Mouse (Mus musculus): ENCODE data around the gene Gm21915.

Gene Gm21915

DNA sequence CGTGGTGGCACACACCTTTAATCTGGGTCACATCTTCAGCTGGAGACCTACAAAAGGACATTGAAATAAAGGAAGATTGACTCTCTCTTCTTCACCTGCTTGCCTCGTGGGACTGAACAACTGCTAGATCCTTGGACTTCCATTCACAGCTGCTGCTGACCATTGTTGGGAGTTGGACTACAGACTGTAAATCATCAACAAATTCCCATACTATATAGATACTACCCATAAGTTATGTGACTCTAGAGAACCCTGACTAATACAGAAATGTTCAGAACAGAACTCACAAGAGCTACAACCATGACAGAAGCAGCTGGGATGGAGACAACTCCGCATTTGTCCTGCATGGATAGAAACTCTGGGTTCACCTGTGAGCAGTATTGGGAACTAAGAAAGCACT, at the start of gene Gm21915:
Gm21915 (plus strand) TSS at position 301 of the 400 bp plus-strand sequence.
- DNase-seq, result no peak

DNA sequence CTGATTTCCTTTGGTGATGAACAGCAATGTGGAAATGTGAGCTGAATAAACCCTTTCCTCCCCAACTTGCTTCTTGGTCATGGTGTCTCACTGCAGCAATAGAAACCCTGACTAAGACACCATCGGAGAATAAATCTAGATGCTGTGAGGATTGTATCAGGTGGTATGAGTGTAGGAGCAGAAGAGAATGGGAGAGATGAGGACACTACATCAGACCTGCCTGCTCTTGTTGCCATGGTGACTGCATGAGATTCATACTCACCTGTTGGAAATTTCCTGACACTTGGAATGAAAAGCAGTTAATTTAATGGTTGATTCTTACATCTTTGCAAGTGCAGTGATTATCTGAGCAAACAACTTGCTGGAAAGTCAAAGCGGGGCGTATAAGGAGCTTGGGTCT, 48.1 kb upstream of the Gm21915 start:
- no peak for DNase-seq

DNA sequence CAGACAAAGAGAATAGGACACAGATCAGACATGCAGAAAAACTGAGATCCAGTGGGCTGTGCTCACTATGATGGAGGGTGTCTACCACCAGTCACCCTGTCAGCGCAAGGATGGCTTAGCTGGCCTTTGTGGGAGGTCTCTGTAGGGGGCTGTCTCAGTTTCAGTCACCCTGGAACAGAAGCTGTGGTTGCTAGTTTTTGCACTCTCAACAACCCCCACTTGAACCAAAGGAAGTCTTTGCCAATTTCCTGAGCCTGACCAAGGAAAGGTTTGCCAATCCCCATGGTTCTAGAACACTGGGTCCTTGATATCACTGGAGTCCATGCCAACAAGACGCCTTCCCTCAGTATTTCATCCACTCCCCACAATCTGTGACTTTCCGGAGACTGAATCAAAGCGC, 47.6 kb upstream of the Gm21915 start:
- DNase-seq, result no peak

DNA sequence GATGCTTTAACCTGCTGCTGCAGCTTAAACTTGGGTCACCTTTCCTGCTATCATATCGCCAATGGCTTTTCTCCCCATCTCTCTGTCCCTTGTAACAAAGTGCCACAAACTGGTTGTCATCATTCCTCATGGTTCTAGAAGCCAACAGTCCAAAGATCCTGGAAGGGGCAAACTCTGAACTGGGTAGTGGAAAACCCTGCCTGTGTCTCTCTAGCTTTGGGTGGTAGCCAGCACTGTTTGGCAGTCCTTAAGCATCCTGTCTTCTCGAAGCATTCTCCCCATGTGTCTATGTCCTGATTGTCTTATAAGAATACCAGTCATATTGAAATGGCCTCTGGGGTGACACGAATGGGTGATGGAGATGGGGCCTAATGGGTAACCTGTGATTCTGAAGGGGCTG, 45.1 kb upstream of the Gm21915 start:
- no peak for DNase-seq

DNA sequence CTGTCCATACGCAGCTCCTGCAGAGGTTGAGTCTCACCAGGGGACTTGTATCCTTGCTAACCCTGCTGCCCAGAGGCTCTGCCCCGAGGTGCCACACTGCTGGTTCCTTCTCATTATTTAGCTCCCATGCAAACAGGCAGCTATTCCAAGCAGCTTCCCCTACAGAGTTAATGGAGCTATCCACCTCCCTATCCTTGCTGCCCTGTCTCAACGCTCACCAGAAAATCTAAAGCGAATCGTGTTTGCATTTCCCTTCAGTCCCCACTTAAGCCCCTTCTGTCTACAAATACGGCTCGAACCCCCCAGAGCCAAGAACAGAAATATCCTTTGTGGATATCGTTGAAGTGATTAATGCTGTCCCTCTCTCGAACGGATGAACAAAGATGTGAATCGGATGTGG, 43.8 kb upstream of the Gm21915 start:
- no peak for DNase-seq

DNA sequence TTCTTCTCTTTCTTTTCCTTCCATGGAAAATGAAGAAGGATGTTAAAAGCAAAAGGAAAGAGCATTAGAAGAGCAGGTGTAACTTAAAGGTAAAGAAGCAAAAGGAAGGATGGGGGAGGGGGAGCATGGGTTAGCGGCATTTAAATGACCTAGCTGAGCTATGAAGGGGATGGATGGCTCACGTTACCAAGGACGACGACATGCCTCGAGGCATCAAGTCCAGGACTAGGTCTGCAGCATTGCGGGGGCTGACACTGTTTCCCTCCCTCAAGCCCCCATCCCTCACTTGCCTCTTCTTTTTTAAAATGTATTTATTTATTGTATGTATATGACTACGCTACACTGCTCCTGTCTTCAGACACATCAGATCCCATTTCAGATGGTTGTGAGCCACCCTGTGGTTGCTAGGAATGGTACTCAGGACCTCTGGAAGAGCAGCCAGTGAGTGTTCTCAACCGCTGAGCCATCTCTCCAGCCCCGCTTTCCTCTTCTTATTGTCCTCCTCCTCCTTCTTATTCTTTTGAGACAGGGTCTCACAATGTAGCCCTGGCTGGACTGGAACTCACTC, 43.2 kb upstream of the Gm21915 start:
- DNase-seq, result no peak

DNA sequence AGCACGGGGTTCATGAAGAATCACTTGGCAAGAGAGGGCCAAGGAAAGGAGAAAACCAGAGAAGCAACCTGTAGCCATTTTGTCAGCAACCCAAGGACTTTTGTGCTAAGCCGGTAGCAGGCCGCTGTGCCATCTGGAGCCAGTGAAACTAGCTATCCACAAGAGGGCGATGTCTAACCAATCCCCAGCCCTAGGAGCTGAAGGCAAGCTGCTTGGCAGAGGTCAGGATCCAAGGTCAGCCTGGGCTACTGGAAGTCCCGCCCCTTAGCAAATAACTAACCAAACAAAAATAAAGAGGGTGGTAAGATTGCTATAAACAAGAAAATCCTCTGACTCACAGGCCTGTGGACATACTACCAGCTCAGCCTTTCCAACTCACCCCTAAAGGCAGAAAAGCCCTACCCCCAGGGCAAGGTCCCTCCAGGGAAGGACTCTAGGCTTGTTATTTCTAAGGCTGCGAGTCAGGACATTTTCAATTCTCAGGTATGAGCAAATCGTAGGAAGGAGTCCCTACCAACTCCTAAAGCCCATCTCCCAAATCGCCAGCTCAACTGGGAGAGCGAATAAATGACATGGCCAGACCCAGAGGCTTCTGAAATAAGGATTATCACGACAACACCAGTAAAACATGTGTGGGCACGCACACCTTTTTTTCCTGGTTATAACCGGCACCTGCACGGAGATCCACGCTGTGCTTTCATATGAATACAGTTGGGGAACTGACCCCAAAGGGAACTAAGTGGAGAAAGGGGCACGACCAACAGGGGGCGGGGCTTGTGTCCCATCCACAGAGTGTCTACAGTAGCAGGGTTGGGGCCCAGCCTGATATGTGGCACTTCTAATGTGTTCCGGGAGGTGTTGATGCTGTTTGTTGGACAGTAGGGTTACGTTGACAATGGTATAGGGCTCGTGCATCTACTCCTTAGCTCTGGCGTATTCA, 42.0 kb upstream of the Gm21915 start:
- DNase-seq, result peak; percentile 59

DNA sequence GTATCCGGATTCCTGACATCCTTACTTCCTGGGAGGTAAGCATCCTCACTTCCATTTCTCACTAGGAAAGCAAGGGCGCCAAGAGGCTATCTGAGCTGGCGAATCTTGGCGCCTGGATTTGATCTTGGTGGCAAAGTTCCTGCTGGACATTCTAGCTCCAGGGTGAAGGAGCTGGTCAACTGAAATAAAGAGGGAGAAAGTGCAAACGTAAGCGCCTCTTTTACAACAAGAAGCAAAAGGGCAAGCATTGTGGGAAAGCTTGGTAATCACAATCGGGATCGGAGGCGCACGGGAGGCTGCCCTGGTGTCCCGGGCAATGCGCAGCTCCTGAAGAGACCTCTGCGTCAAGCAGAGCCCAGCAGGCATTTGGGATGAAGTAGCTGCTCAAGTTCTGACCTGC, 41.0 kb upstream of the Gm21915 start:
- no peak for DNase-seq

DNA sequence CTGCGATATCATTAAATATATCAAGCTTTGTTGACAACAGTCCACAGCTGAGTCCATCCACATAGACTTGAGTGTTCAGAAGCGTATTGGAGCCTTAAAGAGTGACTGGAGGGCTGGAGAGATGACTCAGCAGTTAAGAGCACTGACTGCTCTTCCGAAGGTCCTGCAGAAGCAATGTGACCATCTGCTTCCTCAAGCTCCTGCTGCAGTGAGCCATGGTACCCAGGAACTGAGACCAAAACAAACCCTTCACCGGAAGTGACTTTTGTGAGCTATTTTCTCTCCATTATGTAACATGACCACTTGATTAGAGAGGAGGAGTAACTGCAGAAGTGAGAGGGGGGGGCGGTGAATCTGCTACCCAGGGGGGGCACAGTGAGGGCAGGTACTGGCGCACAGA, 39.3 kb upstream of the Gm21915 start:
- DNase-seq, result no peak

DNA sequence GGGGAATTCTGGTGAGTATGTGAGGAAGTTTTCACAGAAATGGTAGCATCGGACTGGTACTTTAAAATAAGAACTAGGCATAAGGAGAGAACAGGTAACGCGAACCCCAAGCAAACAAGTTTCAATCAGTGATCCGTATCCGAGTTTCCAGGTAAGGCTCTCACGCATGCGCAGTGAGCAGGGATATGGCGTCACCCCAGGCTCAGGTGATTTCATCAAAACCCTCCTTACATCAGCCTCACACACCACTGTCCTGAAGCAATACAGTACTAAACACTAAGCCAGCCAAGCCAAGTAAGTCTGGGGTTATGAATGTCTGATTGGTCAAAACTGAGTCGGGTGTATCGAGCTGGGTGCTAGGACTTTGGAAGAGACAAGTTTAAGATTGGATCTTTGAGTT, 38.9 kb upstream of the Gm21915 start:
- DNase-seq, result no peak

DNA sequence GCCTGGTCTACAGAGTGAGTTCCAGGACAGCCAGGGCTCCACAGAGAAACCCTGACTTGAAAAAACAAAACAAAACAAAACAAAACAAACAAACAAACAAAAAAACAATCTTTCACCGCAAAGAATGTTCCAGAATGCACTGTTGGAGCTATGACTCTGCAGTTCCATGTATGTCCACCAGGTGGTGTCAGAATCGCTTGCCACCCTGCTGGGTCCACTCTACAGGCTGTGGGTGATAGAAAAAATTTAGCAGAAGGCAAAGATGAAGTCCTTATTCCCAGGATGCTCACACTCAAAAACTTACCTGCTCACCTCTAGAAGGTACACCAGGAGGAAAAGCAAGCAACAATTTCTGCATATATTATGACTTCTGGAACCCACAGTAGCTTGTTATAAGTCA, 34.4 kb upstream of the Gm21915 start:
- peak; percentile 75 for DNase-seq

DNA sequence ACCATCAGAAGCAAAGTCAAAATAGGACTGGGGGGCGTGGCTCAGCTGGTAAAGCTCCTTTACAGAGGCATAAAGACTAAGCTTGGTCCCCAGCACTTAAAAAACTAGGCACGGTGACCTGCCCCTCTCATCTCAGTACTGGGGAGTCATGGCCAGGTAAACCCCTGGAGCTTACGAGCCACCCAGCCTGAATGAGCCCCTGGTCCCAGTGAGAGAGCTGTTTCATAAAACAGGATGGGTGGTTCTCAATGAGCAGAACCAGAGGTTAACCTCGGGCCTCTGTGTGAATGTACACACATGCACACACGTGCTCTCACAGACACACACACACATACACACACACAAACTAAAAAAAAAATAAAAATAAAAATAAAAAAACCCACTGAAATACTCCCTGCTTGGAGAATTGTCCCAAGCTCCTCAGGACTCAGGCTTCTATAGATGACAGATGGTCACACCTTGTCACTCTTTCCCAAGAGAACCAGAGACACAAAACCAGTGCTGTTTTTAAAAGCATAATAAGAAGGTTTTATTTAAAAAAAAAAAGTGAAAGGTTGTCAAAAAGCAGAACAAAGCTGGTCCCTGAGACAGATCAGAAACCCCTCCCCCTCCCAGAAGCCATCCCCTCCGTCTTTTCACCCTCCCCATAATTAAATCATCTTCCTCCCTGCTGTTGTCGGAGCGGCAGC, 32.6 kb upstream of the Gm21915 start:
- DNase-seq, result no peak

DNA sequence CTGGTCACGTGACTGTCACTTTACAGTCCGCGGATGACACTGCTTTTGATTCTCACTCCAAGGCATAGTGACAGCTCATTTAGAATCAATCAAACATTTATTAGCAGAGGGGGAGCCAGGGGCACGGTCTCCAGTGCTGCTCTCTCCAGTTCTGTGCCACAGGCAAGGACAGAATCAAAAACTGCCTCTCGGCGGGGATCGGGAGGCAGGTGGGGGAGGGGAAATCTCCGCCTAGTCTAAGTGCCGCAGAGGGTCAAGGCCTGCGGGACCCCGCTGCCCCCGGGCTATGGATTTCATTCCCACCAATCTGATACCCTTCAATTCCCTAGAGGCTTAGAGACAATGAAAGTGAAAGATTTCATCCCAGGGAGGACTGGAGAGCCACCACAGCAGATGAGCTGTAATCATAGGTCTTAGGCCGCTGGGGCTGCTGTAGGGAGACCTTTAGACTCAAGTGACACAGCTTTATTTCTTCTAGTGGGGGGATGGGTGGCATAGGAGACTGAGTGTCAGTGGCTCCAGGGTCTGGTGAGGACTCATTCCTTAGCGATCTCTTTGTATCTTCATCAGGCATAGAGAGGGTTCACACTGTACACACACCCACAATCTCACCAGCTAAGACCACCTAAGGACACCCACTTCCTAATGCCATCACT, 31.9 kb upstream of the Gm21915 start:
- no peak for DNase-seq

DNA sequence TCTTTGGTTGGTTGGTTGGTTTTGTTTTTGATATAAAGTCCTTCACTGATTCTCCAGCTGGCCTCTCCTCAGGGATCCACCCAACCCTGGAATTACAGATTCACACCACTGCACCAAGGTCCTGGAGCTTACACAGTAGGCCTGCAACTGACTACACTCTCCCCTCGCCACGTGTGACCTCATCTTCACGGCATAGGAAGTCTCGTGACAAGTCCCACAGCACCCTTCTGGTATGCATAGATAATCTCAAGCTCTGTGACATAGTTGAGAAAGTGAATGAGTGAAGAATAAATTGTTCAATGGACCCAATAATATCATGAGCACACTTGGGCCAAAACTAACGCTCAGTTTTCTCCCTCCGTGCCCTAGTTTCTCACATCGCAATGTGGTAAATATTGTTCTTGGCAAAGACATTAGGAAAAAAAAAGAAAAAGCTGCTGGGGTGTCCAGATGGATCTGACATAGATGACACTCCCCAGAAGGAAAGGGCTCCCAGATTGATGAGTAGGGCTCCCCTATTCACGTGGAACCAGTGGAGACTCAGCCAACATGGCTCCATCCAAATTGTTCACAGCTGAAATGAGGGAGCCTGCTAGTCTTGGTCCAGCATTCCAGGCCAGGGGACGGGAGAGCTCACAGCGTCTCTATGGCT, 30.8 kb upstream of the Gm21915 start:
- no peak for DNase-seq

DNA sequence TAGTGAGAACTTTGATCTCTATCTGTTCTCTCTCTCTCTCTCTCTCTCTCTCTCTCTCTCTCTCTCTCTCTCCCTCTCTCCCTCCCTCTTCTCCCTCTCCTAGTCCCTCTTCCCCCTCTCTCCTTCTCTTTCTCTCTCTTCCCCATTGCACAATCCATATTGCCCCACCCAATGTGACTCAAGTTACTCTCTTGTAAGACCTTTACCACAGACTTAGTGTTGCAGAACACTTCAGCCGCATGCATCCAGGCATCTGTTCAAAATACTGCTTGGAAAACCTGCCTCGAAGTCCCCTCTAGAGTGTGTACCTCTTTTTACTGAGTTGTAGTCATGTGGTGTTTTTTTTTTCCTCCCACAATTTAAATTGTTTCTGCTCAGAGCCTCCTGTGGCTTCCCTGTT, 29.1 kb upstream of the Gm21915 start:
- DNase-seq, result no peak

DNA sequence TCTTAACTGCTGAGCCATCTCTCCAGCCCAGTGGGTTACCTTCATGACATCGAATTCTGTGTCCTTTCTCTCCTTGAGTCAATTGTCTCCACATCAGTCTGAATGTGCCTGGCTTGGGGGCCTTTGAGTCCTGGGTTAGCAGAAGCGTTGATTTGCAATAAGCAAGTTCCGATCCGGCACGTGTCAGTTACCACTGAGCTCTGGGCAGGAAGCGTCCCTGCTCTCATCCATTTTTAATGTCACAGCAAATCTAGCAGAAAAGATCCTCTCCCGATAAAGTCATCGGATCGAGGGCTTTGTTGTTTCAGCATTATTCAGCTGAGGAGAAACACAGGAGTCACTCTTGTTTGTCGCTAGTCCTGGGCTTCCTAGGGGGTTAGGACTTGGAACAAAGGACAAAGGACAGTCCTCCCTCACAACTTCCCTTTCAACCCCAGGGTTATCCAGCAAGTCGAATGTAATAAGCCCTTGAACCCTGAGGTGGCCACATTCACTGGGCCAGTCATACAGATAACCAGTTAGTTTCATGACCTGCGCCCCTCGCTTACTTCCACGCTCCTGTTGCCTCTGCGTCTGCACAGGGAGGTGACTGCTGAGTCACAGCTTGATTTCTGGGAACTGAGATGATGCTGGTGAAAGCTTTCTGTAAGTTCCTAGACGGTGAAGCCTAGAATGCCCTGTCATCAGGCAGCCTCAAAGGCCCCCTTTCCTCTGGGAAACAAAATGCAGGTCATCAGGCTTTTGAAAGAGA, 27.8 kb upstream of the Gm21915 start:
- DNase-seq, result no peak

DNA sequence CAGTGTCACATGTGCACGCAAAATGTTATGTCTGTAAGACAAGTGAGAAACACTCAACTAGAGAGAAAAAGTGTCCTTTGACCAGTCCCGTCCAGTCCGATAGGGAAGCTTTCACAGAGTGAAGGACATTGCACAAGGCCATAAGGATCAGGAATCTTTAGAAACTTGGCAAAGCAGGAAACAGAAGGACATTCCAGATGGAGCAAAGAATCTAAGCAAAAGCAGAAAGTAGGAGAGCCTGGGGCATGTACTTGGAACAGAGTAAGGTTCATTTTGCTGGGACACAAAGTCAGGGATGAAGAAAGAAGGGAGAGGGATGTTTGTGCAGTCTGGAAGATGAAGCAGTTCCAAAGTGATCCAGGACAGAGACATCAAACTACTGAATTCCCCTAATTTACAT, 21.0 kb upstream of the Gm21915 start:
- no peak for DNase-seq

DNA sequence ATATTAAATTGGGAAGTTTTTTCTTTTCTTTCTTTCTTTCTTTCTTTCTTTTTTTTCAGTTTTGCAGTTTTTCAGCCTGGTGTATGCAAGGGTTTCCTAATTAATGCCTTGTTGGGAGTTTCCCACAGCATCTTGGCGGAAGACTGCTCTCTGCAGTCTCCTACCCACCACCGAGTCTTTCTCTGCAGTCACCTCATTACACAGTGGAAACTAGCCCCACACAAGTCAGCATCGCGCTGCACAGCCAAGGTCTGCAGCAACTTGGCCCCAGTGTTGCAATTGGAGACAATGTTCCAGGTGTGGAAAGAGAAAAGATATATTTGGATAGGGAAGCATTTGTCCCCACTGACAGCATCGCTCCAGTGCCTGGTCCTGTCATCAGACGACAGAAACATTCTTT, 20.4 kb upstream of the Gm21915 start:
- DNase-seq, result no peak

DNA sequence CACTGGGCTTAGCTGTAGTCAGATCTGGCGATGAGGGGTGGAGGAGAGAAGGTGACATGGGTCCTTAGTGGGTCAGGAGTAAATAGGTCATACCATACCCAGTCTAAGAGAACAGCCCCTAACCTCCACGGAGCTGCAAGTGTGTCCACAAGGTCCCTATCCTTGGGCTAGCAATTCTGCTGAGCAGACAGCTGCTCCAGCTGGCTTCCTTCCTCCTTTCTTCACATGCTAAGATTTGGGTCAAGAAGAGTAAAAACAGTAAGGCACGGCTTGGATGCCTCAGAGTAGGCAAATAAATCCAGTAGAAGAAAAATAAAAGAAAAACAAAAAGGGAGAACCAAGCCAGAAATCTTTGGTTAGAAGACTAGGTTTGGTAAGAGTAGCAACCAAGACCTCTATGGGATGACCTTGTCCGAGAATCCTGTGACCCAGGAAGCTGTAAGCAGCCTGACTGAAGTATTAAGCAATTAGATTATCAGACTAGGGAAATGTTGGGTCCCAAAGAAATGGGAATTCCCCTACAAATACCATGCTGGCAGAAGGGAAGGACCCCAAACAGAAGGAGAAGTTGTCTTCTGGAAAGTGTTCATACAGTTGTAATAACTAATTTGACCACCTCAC, 19.1 kb upstream of the Gm21915 start:
- no peak for DNase-seq

DNA sequence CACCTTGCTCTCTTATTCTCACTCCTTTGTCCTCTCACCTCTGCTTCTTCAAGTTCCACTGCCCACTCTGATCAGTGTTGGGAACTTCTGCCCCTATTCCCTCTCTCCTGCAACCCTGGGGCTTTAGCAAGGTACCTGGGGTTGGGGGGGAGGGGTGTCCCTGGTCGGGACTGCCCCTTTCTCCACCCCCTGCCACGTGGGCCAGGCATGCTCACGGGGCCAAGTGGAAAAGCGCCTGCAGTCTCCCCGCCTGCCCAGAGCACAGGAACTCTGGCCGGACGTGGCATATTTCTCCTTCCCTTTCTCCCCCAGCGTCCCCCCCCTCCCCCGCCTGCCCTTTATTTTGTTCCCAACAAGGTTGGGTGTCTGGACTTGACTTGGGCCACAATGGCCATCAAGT, 17.7 kb upstream of the Gm21915 start:
- DNase-seq, result no peak

DNA sequence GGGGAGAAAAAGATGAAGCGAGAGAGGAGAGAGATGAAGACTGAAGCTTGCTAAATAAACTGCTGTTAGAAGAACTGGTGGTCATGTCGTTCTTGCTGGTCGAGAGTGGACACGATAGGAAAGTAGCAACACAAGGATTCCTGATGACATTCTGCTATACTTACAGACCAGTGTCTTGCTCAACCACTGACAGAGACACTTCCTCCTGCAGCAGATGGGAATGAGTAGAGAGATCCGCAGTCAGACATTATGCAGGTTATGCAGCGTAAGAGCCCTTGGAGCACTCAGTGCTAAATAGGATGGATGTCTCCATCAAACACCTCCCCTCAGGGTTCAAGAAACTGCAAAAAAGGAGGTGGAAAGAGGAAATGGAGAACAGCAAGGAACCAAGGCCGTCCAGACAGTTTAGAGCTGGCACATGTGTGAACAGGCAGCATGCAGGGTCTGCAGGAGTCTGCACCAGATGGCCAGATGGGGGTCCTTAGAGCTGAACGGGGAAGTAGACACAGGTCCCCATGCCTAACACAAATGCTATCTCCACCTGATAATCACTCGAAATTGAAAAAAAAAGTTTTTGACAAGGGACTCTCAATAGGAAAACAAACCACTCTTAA, 4.1 kb upstream of the Gm21915 start:
- DNase-seq, result no peak

All from right cerebral cortex, postnatal 14 days (tissue).